ENCODE assay signal across 22 mouse cellular contexts in genomic region chr7:125872874-125873273, GRCm38 (mm10).
DNase-seq lines count a peak whose midpoint lies in the region; ATAC-seq and TF ChIP-seq lines count a peak whose summit lies in the region.
"Had no signal": no experiment of that assay in that cellular context is flagged by ENCODE, and none has a peak within 500 bp of the region (broad histone marks: within the 10 kb centered on the region; RNA-seq: fewer than 3 reads in every experiment).

No protein-coding gene starts in this region.

- no peaks in the 10 kb centered on the region for H3K9me3 ChIP-seq in hindbrain, embryonic 10.5 days
- no peaks in the 10 kb centered on the region for H3K9me3 ChIP-seq in hindbrain, postnatal 0 days (ENCODE audit: low read length)
- no peaks in the 10 kb centered on the region for H3K9me3 ChIP-seq in midbrain, embryonic 10.5 days (replicated peaks)
- H3K9me3 ChIP-seq in midbrain, embryonic 16.5 days (replicated peaks; ENCODE audit: control insufficient read depth, low read length, poor library complexity, severe bottlenecking) = no peaks in the 10 kb centered on the region
- no peaks in the 10 kb centered on the region for H3K9me3 ChIP-seq in midbrain, embryonic 13.5 days
- no peaks in the 10 kb centered on the region for H3K9me3 ChIP-seq in midbrain, embryonic 15.5 days
- H3K9me3 ChIP-seq in midbrain, embryonic 14.5 days (ENCODE audit: control insufficient read depth, low read length) = no peaks in the 10 kb centered on the region
- H3K9me3 ChIP-seq: embryonic facial prominence, embryonic 10.5 days; embryonic facial prominence, embryonic 12.5 days; forebrain, embryonic 13.5 days; G1E had no signal

- no peak for ATAC-seq in hindbrain, postnatal 0 days
- ATAC-seq in midbrain, embryonic 16.5 days = no peak
- no peak for ATAC-seq in midbrain, embryonic 13.5 days
- no peak for ATAC-seq in midbrain, embryonic 15.5 days (replicated peaks)
- ATAC-seq in midbrain, embryonic 14.5 days (ENCODE audit: low FRiP score, low TSS enrichment) = no peak
- ATAC-seq: activated CD4-positive, CD25-positive, alpha-beta regulatory T cell, adult 4 months; CD4-positive, CD25-positive, alpha-beta regulatory T cell, adult 4 months; Patski had no signal

- H3K4me1 ChIP-seq in hindbrain, embryonic 10.5 days (replicated peaks) = peaks cover 43% of the 10 kb centered on the region
- H3K4me1 ChIP-seq in hindbrain, postnatal 0 days (ENCODE audit: insufficient read depth, low read length) = peaks cover 20% of the 10 kb centered on the region
- H3K4me1 ChIP-seq in midbrain, embryonic 10.5 days = peaks cover 21% of the 10 kb centered on the region
- peaks cover 16% of the 10 kb centered on the region for H3K4me1 ChIP-seq in midbrain, embryonic 16.5 days (ENCODE audit: control insufficient read depth, insufficient read depth, low read length)
- H3K4me1 ChIP-seq in midbrain, embryonic 13.5 days (replicated peaks) = peaks cover 30% of the 10 kb centered on the region
- H3K4me1 ChIP-seq in midbrain, embryonic 15.5 days = peaks cover 24% of the 10 kb centered on the region
- peaks cover 20% of the 10 kb centered on the region for H3K4me1 ChIP-seq in midbrain, embryonic 14.5 days (ENCODE audit: control insufficient read depth, insufficient read depth, low read length)

- peak overlapping the region; percentile 79 for H3K27ac ChIP-seq in hindbrain, embryonic 10.5 days
- no peak overlapping the region for H3K27ac ChIP-seq in hindbrain, postnatal 0 days
- peak overlapping the region; percentile 81 for H3K27ac ChIP-seq in midbrain, embryonic 10.5 days (replicated peaks)
- H3K27ac ChIP-seq in midbrain, embryonic 16.5 days (ENCODE audit: low read length) = no peak overlapping the region
- H3K27ac ChIP-seq in midbrain, embryonic 13.5 days = peak overlapping the region; percentile 82; the same call in 1 of the 2 replicates
- no peak overlapping the region for H3K27ac ChIP-seq in midbrain, embryonic 15.5 days
- H3K27ac ChIP-seq in midbrain, embryonic 14.5 days (replicated peaks; ENCODE audit: low read depth, low read length) = 0 out of 2 replicates have a peak overlapping the region, but pooled peaks have one; percentile 4
- H3K27ac ChIP-seq: embryonic facial prominence, embryonic 12.5 days had no signal

- H3K36me3 ChIP-seq in hindbrain, embryonic 10.5 days = no peaks in the 10 kb centered on the region
- no peaks in the 10 kb centered on the region for H3K36me3 ChIP-seq in hindbrain, postnatal 0 days (ENCODE audit: insufficient read depth, low read length)
- peaks cover 4% of the 10 kb centered on the region; the same call in 1 of the 2 replicates for H3K36me3 ChIP-seq in midbrain, embryonic 10.5 days
- no peaks in the 10 kb centered on the region for H3K36me3 ChIP-seq in midbrain, embryonic 16.5 days (ENCODE audit: control insufficient read depth, insufficient read depth, low read length)
- H3K36me3 ChIP-seq in midbrain, embryonic 13.5 days = 0 out of 2 replicates have a peak, but pooled peaks cover 3% of the 10 kb centered on the region
- H3K36me3 ChIP-seq in midbrain, embryonic 15.5 days (replicated peaks) = no peaks in the 10 kb centered on the region
- no peaks in the 10 kb centered on the region for H3K36me3 ChIP-seq in midbrain, embryonic 14.5 days (ENCODE audit: control insufficient read depth, insufficient read depth, low read length)
- H3K36me3 ChIP-seq: embryonic facial prominence, embryonic 10.5 days; embryonic facial prominence, embryonic 12.5 days had no signal

- no peak overlapping the region for H3K9ac ChIP-seq in hindbrain, postnatal 0 days (replicated peaks; ENCODE audit: low read length)
- H3K9ac ChIP-seq in midbrain, embryonic 16.5 days (ENCODE audit: low read depth, low read length) = no peak overlapping the region
- H3K9ac ChIP-seq in midbrain, embryonic 13.5 days (replicated peaks) = no peak overlapping the region
- no peak overlapping the region for H3K9ac ChIP-seq in midbrain, embryonic 15.5 days
- H3K9ac ChIP-seq in midbrain, embryonic 14.5 days (replicated peaks; ENCODE audit: low read length) = no peak overlapping the region
- H3K9ac ChIP-seq: embryonic facial prominence, embryonic 12.5 days; forebrain, embryonic 13.5 days had no signal

- no peak overlapping the region for H3K4me3 ChIP-seq in hindbrain, embryonic 10.5 days
- no peak overlapping the region for H3K4me3 ChIP-seq in hindbrain, postnatal 0 days (ENCODE audit: low read length)
- H3K4me3 ChIP-seq in midbrain, embryonic 10.5 days = no peak overlapping the region
- H3K4me3 ChIP-seq in midbrain, embryonic 16.5 days (ENCODE audit: low read depth, low read length) = no peak overlapping the region
- no peak overlapping the region for H3K4me3 ChIP-seq in midbrain, embryonic 13.5 days (replicated peaks)
- H3K4me3 ChIP-seq in midbrain, embryonic 15.5 days = no peak overlapping the region
- no peak overlapping the region for H3K4me3 ChIP-seq in midbrain, embryonic 14.5 days (replicated peaks; ENCODE audit: low read depth, low read length)
- H3K4me3 ChIP-seq: embryonic facial prominence, embryonic 10.5 days; embryonic facial prominence, embryonic 12.5 days; forebrain, embryonic 13.5 days had no signal

- TF ChIP-seq CTCF in hindbrain, postnatal 0 days (IDR thresholded peaks at IDR 0.05; ENCODE audit: low read depth) = no peak

- no peaks in the 10 kb centered on the region for H3K27me3 ChIP-seq in hindbrain, embryonic 10.5 days (ENCODE audit: insufficient read depth, poor library complexity, severe bottlenecking)
- H3K27me3 ChIP-seq in hindbrain, postnatal 0 days (ENCODE audit: insufficient read depth, low read length) = no peaks in the 10 kb centered on the region
- H3K27me3 ChIP-seq in midbrain, embryonic 10.5 days (ENCODE audit: low read depth, poor library complexity, severe bottlenecking) = no peaks in the 10 kb centered on the region; the same call in 1 of the 2 replicates
- no peaks in the 10 kb centered on the region for H3K27me3 ChIP-seq in midbrain, embryonic 16.5 days (ENCODE audit: control insufficient read depth, insufficient read depth, low read depth, low read length)
- H3K27me3 ChIP-seq in midbrain, embryonic 13.5 days = no peaks in the 10 kb centered on the region
- H3K27me3 ChIP-seq in midbrain, embryonic 15.5 days (replicated peaks) = no peaks in the 10 kb centered on the region
- no peaks in the 10 kb centered on the region for H3K27me3 ChIP-seq in midbrain, embryonic 14.5 days (ENCODE audit: control insufficient read depth, insufficient read depth, low read length)
- H3K27me3 ChIP-seq: CH12.LX; embryonic facial prominence, embryonic 12.5 days; forebrain, embryonic 13.5 days; Patski had no signal

- no peak for DNase-seq in hindbrain, embryonic 10.5 days (ENCODE audit: low spot score)
- no peak for DNase-seq in hindbrain, postnatal 0 days (ENCODE audit: low spot score)
- no peak for DNase-seq in midbrain, embryonic 10.5 days (ENCODE audit: low spot score)
- DNase-seq in midbrain, embryonic 14.5 days = no peak
- DNase-seq in urinary bladder, postnatal 36 days (ENCODE audit: low spot score in 2 of 2) = no peak
- DNase-seq: B cell, adult 2 months; cerebellum, adult 11-12 months; cerebellum, adult 2 months; cerebellum, adult 9-10 months; cerebellum, postnatal 10 days; cerebellum, postnatal 25 days had no signal

- no peak overlapping the region for H3K4me2 ChIP-seq in hindbrain, postnatal 0 days (ENCODE audit: low read depth, low read length)
- no peak overlapping the region for H3K4me2 ChIP-seq in midbrain, embryonic 16.5 days (ENCODE audit: low read length)
- no peak overlapping the region for H3K4me2 ChIP-seq in midbrain, embryonic 13.5 days (replicated peaks)
- no peak overlapping the region for H3K4me2 ChIP-seq in midbrain, embryonic 15.5 days
- H3K4me2 ChIP-seq in midbrain, embryonic 14.5 days (ENCODE audit: low read length) = no peak overlapping the region
- H3K4me2 ChIP-seq: embryonic facial prominence, embryonic 12.5 days; forebrain, embryonic 13.5 days had no signal

- 85% methylated on average over 3 of the region's 3 CpGs for WGBS in hindbrain, embryonic 10.5 days
- WGBS in hindbrain, postnatal 0 days = 67% methylated on average over 3 of the region's 3 CpGs
- WGBS in midbrain, embryonic 10.5 days = 87% methylated on average over 3 of the region's 3 CpGs
- WGBS in midbrain, embryonic 16.5 days = 81% methylated on average over 3 of the region's 3 CpGs
- 90% methylated on average over 3 of the region's 3 CpGs for WGBS in midbrain, embryonic 13.5 days
- 91% methylated on average over 3 of the region's 3 CpGs for whole genome bisulfite sequencing in midbrain, embryonic 15.5 days
- WGBS in midbrain, embryonic 14.5 days = 92% methylated on average over 3 of the region's 3 CpGs

Comparison
In these comparisons a context has a peak if more than half of its experiments do, and no peak if none do; other contexts are left out.
1. H3K27ac ChIP-seq: peak in hindbrain, embryonic 10.5 days (single experiment), midbrain, embryonic 10.5 days (single experiment), midbrain, embryonic 13.5 days (single experiment) and midbrain, embryonic 14.5 days (single experiment); none in hindbrain, postnatal 0 days (single experiment), midbrain, embryonic 16.5 days (single experiment) and midbrain, embryonic 15.5 days (single experiment).